Mouse (Mus musculus) heart, embryonic 12.5 days (tissue): ENCODE data around the gene Hist1h2ah. TPM values are rescaled to one million over a fixed set of nuclear protein-coding genes. Genes with fewer than 3 reads are reported as not detected.
A peak's percentile ranks its signal among the peaks of the same experiment; 100 is the strongest.

Experiments used
- ATAC-seq: fragments of 200-750 bp; cut with Nextera tagmentation; 2 replicates; pipeline ENCODE4 v1.8.0; 2017; ENCODE audit warnings: moderate TSS enrichment, moderate library complexity; ENCODE audit not compliant: insufficient number of reproducible peaks, low FRiP score
- H3K27ac ChIP-seq: fragments of 300-500 bp; sonication (generic); 2 replicates; pipeline ENCODE4 v1.5.1; 2016; ENCODE audit warnings: mild to moderate bottlenecking, moderate library complexity; ENCODE audit not compliant: poor library complexity, severe bottlenecking
- H3K27me3 ChIP-seq: fragments of 300-500 bp; sonication (generic); replicated peaks from 2 replicates; pipeline ENCODE4 v1.6.1; 2016; ENCODE audit warnings: mild to moderate bottlenecking, moderate library complexity
- H3K36me3 ChIP-seq: fragments of 300-500 bp; sonication (generic); 2 replicates; pipeline ENCODE4 v1.6.1; 2016; ENCODE audit warnings: mild to moderate bottlenecking, moderate library complexity
- H3K4me1 ChIP-seq: fragments of 300-500 bp; sonication (generic); replicated peaks from 2 replicates; pipeline ENCODE4 v1.6.1; 2016; ENCODE audit warnings: mild to moderate bottlenecking
- H3K4me2 ChIP-seq: fragments of 300-500 bp; sonication (generic); 2 replicates; pipeline ENCODE4 v1.6.1; 2016; ENCODE audit warnings: mild to moderate bottlenecking, moderate library complexity
- H3K4me3 ChIP-seq: fragments of 300-500 bp; sonication (generic); 2 replicates; pipeline ENCODE4 v1.5.1; 2016; ENCODE audit warnings: mild to moderate bottlenecking
- H3K9ac ChIP-seq: fragments of 300-500 bp; sonication (generic); 2 replicates; pipeline ENCODE4 v1.6.1; 2016; ENCODE audit warnings: mild to moderate bottlenecking, moderate library complexity
- H3K9me3 ChIP-seq: fragments of 300-500 bp; sonication (generic); replicated peaks from 2 replicates; pipeline ENCODE4 v1.6.1; 2016; ENCODE audit warnings: mild to moderate bottlenecking, moderate library complexity
- WGBS: fragments of 180-500 bp; shearing (Covaris S2); methylation state at CpG from one replicate; pipeline ENCODE4 v1.1.7; 2016; 5-methylcytosine and 5-hydroxymethylcytosine counted together
- polyA plus RNA-seq: library from polyadenylated mRNA; unstranded; fragments of >200 nt; fragmentation: Nextera tagmentation; extraction: Ambion mirVana; gene quantifications from 2 replicates; pipeline ENCODE4 v1.2.1, GENCODE M21; 2016

Hist1h2ah gene
- polyA plus RNA-seq, 1 experiment from 2014 or later: 3.7 TPM

DNA sequence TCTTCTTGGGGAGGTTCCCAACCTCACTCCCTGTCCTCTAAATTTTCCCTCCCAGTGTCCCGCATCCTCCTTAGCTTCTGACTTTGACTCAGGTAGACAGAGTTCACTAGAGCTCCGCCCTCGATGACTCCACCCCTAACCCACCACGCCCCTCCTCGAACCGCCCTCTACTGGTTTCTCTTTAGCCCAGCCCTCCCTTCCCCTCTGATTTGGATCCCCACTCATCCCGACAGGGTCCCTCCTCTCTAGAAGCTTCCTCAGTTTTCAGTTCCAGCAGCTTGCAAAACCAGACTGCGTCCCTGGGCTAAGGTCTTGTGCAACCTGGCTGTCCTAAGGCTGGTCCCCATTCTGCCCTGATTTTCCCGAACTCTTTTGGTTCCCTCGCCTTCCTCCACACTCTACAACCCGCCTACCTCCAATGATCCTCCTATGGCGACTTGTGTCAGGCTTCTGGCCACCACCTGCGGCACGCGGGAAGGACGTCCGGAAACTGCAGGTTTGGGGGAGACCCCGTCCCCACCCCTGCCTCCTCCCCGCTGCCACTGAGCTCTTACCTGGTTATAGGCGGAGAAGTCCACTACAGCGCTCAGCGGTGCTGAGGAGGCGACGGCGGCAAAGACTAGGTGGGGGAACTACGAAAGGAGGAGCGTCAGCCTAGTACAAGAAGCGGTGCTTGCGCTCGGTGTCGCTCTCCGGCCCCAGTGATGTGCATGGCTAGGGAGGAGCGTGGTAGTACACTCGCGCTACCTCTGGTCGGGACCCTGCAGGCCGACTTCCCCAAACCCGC is 28.8 kb downstream of the Hist1h2ah start:
- under 1% methylated on average over 38 of the region's 38 CpGs for WGBS
- H3K9ac ChIP-seq: peak overlapping the region; percentile 59

DNA sequence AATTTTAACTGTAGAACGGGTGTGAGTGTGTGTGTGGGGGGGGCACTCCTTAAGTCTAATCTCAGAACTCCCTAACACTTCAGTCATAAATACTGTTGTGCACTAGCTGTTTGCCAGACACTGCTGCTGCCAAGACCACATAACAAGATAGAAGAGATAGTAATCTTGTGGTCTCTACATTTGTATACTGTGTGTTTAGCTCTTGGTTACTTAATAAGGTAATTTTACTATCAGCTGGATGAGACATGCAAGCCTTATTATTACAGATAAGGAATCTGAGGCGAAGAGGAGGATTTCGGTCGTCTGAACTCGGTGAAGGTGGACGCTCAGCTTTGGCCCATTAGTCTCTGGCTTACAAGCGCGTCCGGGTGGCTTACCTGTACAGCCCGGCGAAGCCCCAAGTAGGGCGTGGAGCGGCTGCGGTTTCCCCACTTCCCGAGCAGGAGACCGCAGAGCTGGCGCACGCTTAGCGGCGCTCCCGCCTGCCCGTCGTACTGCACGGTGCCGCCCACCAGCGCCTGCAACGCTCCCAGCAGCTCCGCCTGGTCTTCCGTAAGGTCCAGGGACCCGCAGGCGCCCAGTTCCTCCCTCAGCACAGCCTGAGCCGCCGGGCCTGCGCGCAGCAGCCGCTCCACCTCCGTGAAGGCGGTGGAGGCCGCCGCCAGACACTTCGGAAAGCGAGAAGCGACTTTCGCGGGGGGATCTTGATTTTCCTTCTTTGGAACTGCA is 29.6 kb downstream of the Hist1h2ah start:
- Histone ChIP-seq H3K36me3 (no peaks in the 10 kb centered on the region), H3K4me3 (peak overlapping the region; percentile 56), H3K27me3 (peaks cover 100% of the 10 kb centered on the region), H3K4me2 (peak overlapping the region; percentile 99), H3K9me3 (no peaks in the 10 kb centered on the region), H3K27ac (no peak overlapping the region), H3K9ac (peak overlapping the region; percentile 59), H3K4me1 (peaks cover 12% of the 10 kb centered on the region; the same call in 1 of the 2 replicates)
- peak; percentile 65 for ATAC-seq
- WGBS: under 1% methylated on average over 45 of the region's 45 CpGs

More for the DNA sequence above, 28.8 kb downstream of the Hist1h2ah start:
- H3K4me1 ChIP-seq: peaks cover 12% of the 10 kb centered on the region; the same call in 1 of the 2 replicates
- peaks cover 98% of the 10 kb centered on the region for H3K27me3 ChIP-seq
- H3K27ac ChIP-seq: no peak overlapping the region
- no peaks in the 10 kb centered on the region for H3K9me3 ChIP-seq
- no peaks in the 10 kb centered on the region for H3K36me3 ChIP-seq
- H3K4me2 ChIP-seq: peak overlapping the region; percentile 99
- H3K4me3 ChIP-seq: peak overlapping the region; percentile 56
- ATAC-seq: peak; percentile 84

DNA sequence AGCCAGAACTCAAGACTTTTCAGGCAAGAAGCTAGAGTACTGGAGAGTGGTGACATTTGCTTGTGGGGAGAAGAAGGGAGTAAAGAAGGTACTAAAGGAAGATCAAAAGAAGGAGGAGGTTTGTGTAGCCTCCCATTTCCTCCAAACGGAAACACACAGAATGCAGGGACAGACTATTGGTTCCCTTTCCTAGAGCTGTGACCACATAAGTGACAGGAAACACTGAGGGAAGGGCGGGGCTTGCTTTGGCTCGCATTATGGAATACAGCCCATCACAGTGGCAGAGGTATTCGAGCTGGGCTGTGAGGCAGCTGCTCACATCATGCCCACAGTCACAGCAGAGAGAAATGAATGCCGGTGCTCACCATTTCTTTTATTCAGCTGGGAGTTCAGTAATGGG is 33.5 kb downstream of the Hist1h2ah start:
- Histone ChIP-seq H3K27ac (no peak overlapping the region), H3K4me3 (no peak overlapping the region), H3K4me1 (peaks cover 12% of the 10 kb centered on the region; the same call in 1 of the 2 replicates), H3K27me3 (peaks cover 95% of the 10 kb centered on the region), H3K4me2 (no peak overlapping the region), H3K9me3 (no peaks in the 10 kb centered on the region), H3K9ac (no peak overlapping the region), H3K36me3 (no peaks in the 10 kb centered on the region)
- 20% methylated on average over 5 of the region's 5 CpGs for WGBS
- ATAC-seq: no peak

DNA sequence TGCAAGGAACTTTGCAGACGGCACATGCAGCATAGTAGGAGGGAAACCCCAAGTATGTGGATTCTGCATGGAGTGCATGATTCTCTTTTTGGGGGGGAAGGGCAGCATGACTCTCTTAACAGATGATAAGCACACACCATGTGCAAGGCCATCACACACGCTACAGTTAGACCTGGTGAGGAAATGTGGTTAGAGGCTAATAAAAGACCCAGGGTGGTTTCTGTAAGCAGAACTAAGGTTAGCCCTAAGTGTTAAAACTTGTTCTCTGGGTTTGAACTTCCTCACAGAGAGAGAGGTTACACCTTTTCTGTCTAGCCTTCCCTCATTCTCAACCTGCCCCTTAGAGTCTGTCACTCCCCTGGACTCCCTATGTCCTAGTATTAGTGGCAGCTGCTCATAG is 34.0 kb downstream of the Hist1h2ah start:
- Histone ChIP-seq H3K4me2 (no peak overlapping the region), H3K4me1 (peaks cover 12% of the 10 kb centered on the region), H3K27me3 (peaks cover 94% of the 10 kb centered on the region), H3K9me3 (no peaks in the 10 kb centered on the region), H3K36me3 (no peaks in the 10 kb centered on the region), H3K27ac (no peak overlapping the region), H3K9ac (no peak overlapping the region), H3K4me3 (no peak overlapping the region)
- ATAC-seq: no peak
- 52% methylated on average over 2 of the region's 2 CpGs for WGBS

DNA sequence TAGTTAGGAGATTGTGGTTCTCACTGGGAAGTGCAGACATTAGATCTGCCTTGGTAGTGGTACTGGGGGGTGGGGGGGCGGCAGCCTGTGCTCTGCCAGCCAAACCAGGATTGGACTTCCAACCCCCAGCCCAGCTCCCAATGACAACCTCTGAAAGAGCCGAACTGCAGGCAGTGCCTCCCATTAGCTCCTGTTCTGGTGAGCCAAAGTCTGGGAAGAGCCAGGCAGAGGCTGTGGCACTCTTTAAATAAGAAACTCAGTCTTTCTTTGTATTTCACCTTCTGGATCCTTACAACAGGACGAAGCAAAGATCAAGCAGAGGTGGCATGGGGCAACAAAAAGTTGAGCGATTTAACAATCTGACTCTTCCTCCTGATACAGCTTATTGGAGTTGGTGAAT is 36.2 kb downstream of the Hist1h2ah start:
- ATAC-seq: no peak
- Histone ChIP-seq H3K4me1 (peaks cover 6% of the 10 kb centered on the region; the same call in 1 of the 2 replicates), H3K9ac (no peak overlapping the region), H3K9me3 (no peaks in the 10 kb centered on the region), H3K27me3 (peaks cover 72% of the 10 kb centered on the region), H3K27ac (no peak overlapping the region), H3K4me3 (no peak overlapping the region), H3K4me2 (no peak overlapping the region), H3K36me3 (no peaks in the 10 kb centered on the region)
- WGBS: 25% methylated on average over 4 of the region's 4 CpGs

DNA sequence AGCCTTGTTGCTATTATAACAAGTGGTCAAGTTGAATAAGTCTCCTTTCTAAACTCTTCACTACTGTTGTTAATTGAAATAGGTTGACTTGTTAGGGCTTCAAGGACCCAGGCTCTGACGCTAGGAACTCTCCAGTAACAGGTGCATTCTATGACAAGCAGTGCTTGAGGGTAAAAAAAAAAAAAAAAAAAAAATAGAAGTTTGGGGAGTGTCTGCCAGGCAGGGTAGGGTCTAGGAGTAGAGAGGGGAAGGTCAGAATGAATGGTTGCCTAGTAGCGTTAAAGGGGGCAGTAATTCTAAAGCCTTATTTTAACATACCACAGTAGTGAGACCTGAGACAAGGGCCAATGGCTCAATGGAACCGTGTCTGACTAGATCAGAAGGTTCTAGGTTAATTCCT is 37.0 kb downstream of the Hist1h2ah start:
- Histone ChIP-seq H3K27me3 (peaks cover 65% of the 10 kb centered on the region), H3K4me2 (no peak overlapping the region), H3K36me3 (no peaks in the 10 kb centered on the region), H3K9me3 (no peaks in the 10 kb centered on the region), H3K4me1 (peaks cover 6% of the 10 kb centered on the region; the same call in 1 of the 2 replicates), H3K9ac (no peak overlapping the region), H3K27ac (no peak overlapping the region), H3K4me3 (no peak overlapping the region)
- no peak for ATAC-seq
- WGBS: 23% methylated on average over 3 of the region's 3 CpGs

DNA sequence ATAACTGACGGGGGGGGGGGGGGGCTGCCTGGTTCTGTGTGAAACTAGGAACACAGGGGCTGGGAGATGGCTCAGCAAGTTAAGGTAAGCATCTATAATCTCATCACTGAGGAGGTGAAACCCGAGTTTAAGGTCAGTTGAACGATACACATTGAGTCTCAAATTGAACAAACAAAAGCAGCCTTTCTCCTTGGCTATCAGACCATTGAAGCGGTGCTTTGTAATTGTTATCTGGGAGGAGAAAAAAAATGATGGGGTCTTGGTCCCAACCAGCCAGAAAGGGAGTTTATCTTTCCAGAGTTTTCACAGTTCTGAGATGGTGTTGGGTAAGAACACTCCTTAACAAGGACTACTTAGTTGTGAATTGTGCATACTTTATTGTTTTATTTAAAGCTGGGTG is 37.5 kb downstream of the Hist1h2ah start:
- Histone ChIP-seq H3K4me2 (peak overlapping the region; percentile 81), H3K9me3 (no peaks in the 10 kb centered on the region), H3K4me1 (peaks cover 6% of the 10 kb centered on the region; the same call in 1 of the 2 replicates), H3K9ac (no peak overlapping the region), H3K27ac (no peak overlapping the region), H3K27me3 (peaks cover 59% of the 10 kb centered on the region), H3K4me3 (peak overlapping the region; percentile 47), H3K36me3 (no peaks in the 10 kb centered on the region)
- no peak for ATAC-seq
- 7% methylated on average over 4 of the region's 4 CpGs for WGBS

DNA sequence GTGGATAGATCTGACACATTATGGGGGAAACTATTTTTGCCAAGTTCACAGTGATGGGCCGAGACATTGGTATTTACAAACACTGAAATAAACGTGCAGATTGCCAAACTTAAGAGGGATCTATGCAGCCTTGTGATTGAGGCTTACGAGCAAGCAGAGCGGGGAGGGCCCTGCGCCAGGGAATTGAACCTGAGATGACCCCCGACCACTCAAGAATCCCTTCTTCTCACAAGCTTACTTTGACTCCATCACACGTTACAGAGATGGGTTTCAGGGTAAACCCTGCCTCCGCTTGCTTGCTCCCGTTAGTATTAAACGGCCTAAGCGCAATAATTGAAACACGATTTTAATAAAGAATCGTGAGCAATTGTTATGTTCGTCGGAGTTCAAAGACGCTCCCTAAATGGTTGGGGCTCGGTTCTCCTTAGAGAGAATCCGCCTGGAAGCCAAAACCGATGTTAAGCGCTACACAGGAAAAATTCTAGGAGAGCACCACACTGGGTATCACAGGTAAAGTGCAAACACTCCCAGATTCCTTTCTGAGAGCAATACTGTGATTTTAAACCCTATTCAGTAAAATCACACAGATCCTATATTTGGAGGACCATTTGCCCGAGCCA is 38.1 kb downstream of the Hist1h2ah start:
- under 1% methylated on average over 21 of the region's 21 CpGs for WGBS
- ATAC-seq: no peak

DNA sequence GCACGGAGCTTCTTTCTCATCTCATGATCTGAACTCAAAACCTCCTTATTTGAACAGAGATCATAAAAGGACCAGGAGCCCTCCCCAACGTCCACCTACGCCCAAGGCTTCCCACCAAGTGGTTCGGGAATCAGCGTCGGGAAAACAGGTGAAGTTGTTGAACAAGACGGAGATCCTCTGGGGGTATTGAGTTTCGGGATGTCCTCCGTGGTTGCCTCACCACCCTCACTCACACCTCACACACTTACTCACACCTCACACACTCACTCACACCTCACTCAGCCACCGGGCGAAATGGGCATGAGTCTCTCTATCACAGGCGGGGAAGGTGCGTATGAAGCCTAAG is 38.6 kb downstream of the Hist1h2ah start:
- Histone ChIP-seq H3K36me3 (no peaks in the 10 kb centered on the region), H3K27ac (no peak overlapping the region), H3K9me3 (no peaks in the 10 kb centered on the region), H3K4me1 (peaks cover 6% of the 10 kb centered on the region; the same call in 1 of the 2 replicates), H3K4me3 (peak overlapping the region; percentile 47), H3K4me2 (peak overlapping the region; percentile 81), H3K27me3 (peaks cover 49% of the 10 kb centered on the region), H3K9ac (0 out of 2 replicates have a peak overlapping the region, but pooled peaks have one; percentile 11)
- 1% methylated on average over 13 of the region's 13 CpGs for WGBS
- no peak for ATAC-seq

More for the DNA sequence above, 38.1 kb downstream of the Hist1h2ah start:
- H3K27me3 ChIP-seq: peaks cover 54% of the 10 kb centered on the region
- H3K9ac ChIP-seq: 0 out of 2 replicates have a peak overlapping the region, but pooled peaks have one; percentile 11
- no peaks in the 10 kb centered on the region for H3K9me3 ChIP-seq
- H3K4me3 ChIP-seq: peak overlapping the region; percentile 47
- H3K4me2 ChIP-seq: peak overlapping the region; percentile 81
- no peaks in the 10 kb centered on the region for H3K36me3 ChIP-seq
- H3K4me1 ChIP-seq: peaks cover 6% of the 10 kb centered on the region; the same call in 1 of the 2 replicates
- no peak overlapping the region for H3K27ac ChIP-seq

DNA sequence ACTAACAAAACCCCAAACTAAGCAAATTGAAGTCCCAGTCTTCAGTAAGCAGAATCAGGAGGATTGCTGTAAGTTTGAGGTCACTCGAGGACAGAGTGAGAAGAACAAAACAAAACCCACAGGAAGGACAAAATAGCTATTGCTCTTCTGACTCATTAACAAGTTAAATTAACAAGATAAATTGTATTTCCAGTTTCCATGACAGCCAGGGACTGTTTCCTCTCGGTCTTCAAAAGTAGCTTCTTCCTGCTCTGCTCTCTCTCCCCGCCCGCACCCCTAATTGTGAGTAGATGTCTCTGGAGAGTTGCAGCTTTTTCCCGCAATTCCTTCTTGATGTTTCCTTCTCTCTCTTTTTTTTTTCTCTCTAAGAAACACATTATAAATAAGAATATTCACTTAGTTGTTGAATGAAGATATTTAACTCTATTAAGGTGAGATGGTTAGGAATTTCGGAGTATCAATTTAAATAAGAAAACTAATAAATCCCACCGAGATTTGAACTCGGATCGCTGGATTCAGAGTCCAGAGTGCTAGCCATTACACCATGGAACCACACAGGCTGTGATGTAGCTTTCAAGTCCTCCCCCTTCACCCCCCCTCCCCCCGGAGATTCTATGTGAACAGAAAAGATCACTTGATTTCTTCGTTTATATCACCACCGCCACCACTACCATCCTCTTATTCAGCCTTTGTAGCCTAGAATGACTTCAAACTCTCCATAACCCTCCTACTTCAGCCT is 39.1 kb downstream of the Hist1h2ah start:
- WGBS: 2% methylated on average over 12 of the region's 12 CpGs
- Histone ChIP-seq H3K36me3 (no peaks in the 10 kb centered on the region), H3K27ac (no peak overlapping the region), H3K4me3 (peak overlapping the region; percentile 54), H3K9ac (no peak overlapping the region), H3K27me3 (peaks cover 43% of the 10 kb centered on the region), H3K4me1 (peaks cover 6% of the 10 kb centered on the region; the same call in 1 of the 2 replicates), H3K4me2 (peak overlapping the region; percentile 81), H3K9me3 (0 out of 2 replicates have a peak, but pooled peaks cover 2% of the 10 kb centered on the region)
- ATAC-seq: no peak
